Mouse (Mus musculus) neural tube, embryonic 10.5 days (tissue): ENCODE measurements around the gene Twsg1.
A peak's percentile ranks its signal among the peaks of the same experiment; 100 is the strongest.

Experiments used
- DNase-seq: peaks from one replicate; pipeline ENCODE4 v3.0.0-alpha.2; 2017; ENCODE audit warnings: low spot score; ENCODE audit errors: extremely low spot score

The Twsg1 gene

GRCm38 (mm10) chr17:65933741-65934140 lies 17.3 kb downstream of the Twsg1 start:
- DNase-seq: no peak

GRCm38 (mm10) chr17:65931525-65931924 lies 19.5 kb downstream of the Twsg1 start:
- no peak for DNase-seq

GRCm38 (mm10) chr17:65930960-65931359 lies 20.1 kb downstream of the Twsg1 start:
- DNase-seq: no peak

- DNase-seq: no peak
Measured at GRCm38 (mm10) chr17:65930158-65930826, 20.7 kb downstream of the Twsg1 start.

- no peak for DNase-seq
Measured at GRCm38 (mm10) chr17:65929319-65929978, 21.6 kb downstream of the Twsg1 start.

- no peak for DNase-seq
Measured at GRCm38 (mm10) chr17:65927077-65927476, 23.9 kb downstream of the Twsg1 start.

- no peak for DNase-seq
Measured at GRCm38 (mm10) chr17:65924218-65924617, 26.8 kb downstream of the Twsg1 start.

GRCm38 (mm10) chr17:65921975-65922374 lies 29.1 kb downstream of the Twsg1 start:
- no peak for DNase-seq

- no peak for DNase-seq
Measured at GRCm38 (mm10) chr17:65919235-65919634, 31.8 kb downstream of the Twsg1 start.

- peak; percentile 13 for DNase-seq
Measured at GRCm38 (mm10) chr17:65916135-65916668, 34.8 kb downstream of the Twsg1 start.

- no peak for DNase-seq
Measured at GRCm38 (mm10) chr17:65914083-65914482, 36.9 kb downstream of the Twsg1 start.

GRCm38 (mm10) chr17:65912202-65912601 lies 38.8 kb downstream of the Twsg1 start:
- no peak for DNase-seq

- no peak for DNase-seq
Measured at GRCm38 (mm10) chr17:65911285-65912069, 39.5 kb downstream of the Twsg1 start.

- no peak for DNase-seq
Measured at GRCm38 (mm10) chr17:65908270-65908669, 42.8 kb downstream of the Twsg1 start.

- no peak for DNase-seq
Measured at GRCm38 (mm10) chr17:65906895-65907401, 44.1 kb downstream of the Twsg1 start.

GRCm38 (mm10) chr17:65906313-65906894 lies 44.6 kb downstream of the Twsg1 start:
- no peak for DNase-seq

- DNase-seq: no peak
Measured at GRCm38 (mm10) chr17:65905241-65905640, 45.8 kb downstream of the Twsg1 start.

- DNase-seq: no peak
Measured at GRCm38 (mm10) chr17:65903826-65904225, 47.2 kb downstream of the Twsg1 start.

- DNase-seq: no peak
Measured at GRCm38 (mm10) chr17:65903011-65903410, 48.0 kb downstream of the Twsg1 start.

GRCm38 (mm10) chr17:65902281-65902680 lies 48.7 kb downstream of the Twsg1 start:
- DNase-seq: no peak

- DNase-seq: no peak
Measured at GRCm38 (mm10) chr17:65896016-65896415, 55.0 kb downstream of the Twsg1 start.
